Mouse (Mus musculus): ENCODE measurements around the gene Umodl1. TPM values are rescaled to one million over a fixed set of nuclear protein-coding genes. Genes with fewer than 3 reads are reported as not detected.
A peak's percentile ranks its signal among the peaks of the same experiment; 100 is the strongest.

Gene Umodl1
- total and polyA plus RNA-seq, 3 experiments, result 1.0 to 4.5 (median 1.6) TPM

- dilution Hi-C loops (cut with MboI; ENCODE audit: extremely low pct_ligation_motif_present, extremely low pct_unique_long_range_greater_than_20kb, low sequenced_read_pairs), result no loop called here
- H3K27me3 ChIP-seq (replicated peaks), result peaks cover 86% of the 10 kb centered on the region
- TF ChIP-seq MXI1 (IDR thresholded peaks at IDR 0.05; ENCODE audit: low read depth, low read length) (no peak), RCOR1 (conservative IDR thresholded peaks at IDR 0.05; ENCODE audit: low read depth, low read length) (no peak), HCFC1 (IDR thresholded peaks at IDR 0.05; ENCODE audit: low read depth, low read length) (no peak), SIN3A (IDR thresholded peaks at IDR 0.05; ENCODE audit: low read length) (no peak), NRF1 (IDR thresholded peaks at IDR 0.05; ENCODE audit: low read depth, low read length) (no peak), CHD2 (IDR thresholded peaks at IDR 0.05; ENCODE audit: low read length) (no peak), POLR2AphosphoS2 (IDR thresholded peaks at IDR 0.05; ENCODE audit: low read depth, low read length) (no peak), POLR2A (IDR thresholded peaks at IDR 0.05; ENCODE audit: low read depth, low read length) (no peak), ZMIZ1 (IDR thresholded peaks at IDR 0.05; ENCODE audit: low read depth, low read length) (no peak), USF2 (conservative IDR thresholded peaks at IDR 0.05; ENCODE audit: low read depth, low read length) (no peak), ETS1 (conservative IDR thresholded peaks at IDR 0.05; ENCODE audit: low read depth, low read length) (no peak), KAT2A (IDR thresholded peaks at IDR 0.05; ENCODE audit: insufficient replicate concordance, low read length) (no peak), MAFK (IDR thresholded peaks at IDR 0.05; ENCODE audit: insufficient replicate concordance, low read length) (no peak), GABPA (IDR thresholded peaks at IDR 0.05; ENCODE audit: insufficient replicate concordance, low read depth, low read length) (no peak), NELFE (IDR thresholded peaks at IDR 0.05; ENCODE audit: low read depth, low read length) (no peak), SMC3 (IDR thresholded peaks at IDR 0.05; ENCODE audit: low read depth, low read length) (no peak), RAD21 (IDR thresholded peaks at IDR 0.05; ENCODE audit: low read depth, low read length) (no peak), CTCF (conservative IDR thresholded peaks at IDR 0.05 in 1 of 2, IDR thresholded peaks at IDR 0.05 in 1 of 2; ENCODE audit: low read depth in 2 of 2, low read length in 2 of 2) (no peak)
Observed at GRCm38 (mm10) chr17:30983521-30983920, 29.1 kb downstream of the Umodl1 start.

GRCm38 (mm10) chr17:30990254-30990653 lies 35.8 kb downstream of the Umodl1 start:
- Histone ChIP-seq H3K4me3 (replicated peaks in 1 of 3; ENCODE audit: low read depth in 2 of 3, low read length in 2 of 3, poor library complexity in 1 of 3) (no peak overlapping the region), H3K9ac (ENCODE audit: insufficient read depth, low read depth) (no peak overlapping the region), H3K4me2 (ENCODE audit: insufficient read depth, low read depth, poor library complexity, severe bottlenecking) (no peak overlapping the region), H3K36me3 (replicated peaks in 1 of 2; ENCODE audit: control insufficient read depth in 1 of 2, insufficient read depth in 1 of 2, low read length in 1 of 2) (no peaks in the 10 kb centered on the region), H3K79me2 (replicated peaks; ENCODE audit: control insufficient read depth, extremely low read depth, insufficient read depth, poor library complexity, severe bottlenecking) (no peaks in the 10 kb centered on the region), H3K27ac (ENCODE audit: insufficient read depth, low read depth) (no peak overlapping the region), H3K27me3 (replicated peaks) (peaks cover 44% of the 10 kb centered on the region), H3K9me3 (replicated peaks; ENCODE audit: low read length) (peaks cover 2% of the 10 kb centered on the region), H3K4me1 (ENCODE audit: control insufficient read depth in 1 of 2, insufficient read depth in 2 of 2) (peaks cover 0 to 19% of the 10 kb centered on the region in 2 experiments; a peak in 2 of 4 replicates)
- in situ Hi-C loops (cut with MboI; ENCODE audit: low pct_ligation_motif_present, low pct_unique_long_range_greater_than_20kb, low sequenced_read_pairs), result no loop called here
- DNase-seq (ENCODE audit: extremely low read depth), result peak; percentile 34
- TF ChIP-seq NELFE (IDR thresholded peaks at IDR 0.05; ENCODE audit: low read depth, low read length) (no peak), SMC3 (IDR thresholded peaks at IDR 0.05; ENCODE audit: low read depth, low read length) (peak; percentile 34), MAX (IDR thresholded peaks at IDR 0.05; ENCODE audit: low read length) (no peak), RAD21 (IDR thresholded peaks at IDR 0.05; ENCODE audit: low read depth, low read length) (peak; percentile 20), JUN (IDR thresholded peaks at IDR 0.05; ENCODE audit: insufficient read depth, low read depth, low read length) (no peak), ZNF384 (IDR thresholded peaks at IDR 0.05; ENCODE audit: low read depth, low read length) (no peak), CTCF (conservative IDR thresholded peaks at IDR 0.05 in 1 of 2, IDR thresholded peaks at IDR 0.05 in 1 of 2; ENCODE audit: low read depth in 2 of 2, low read length in 2 of 2) (peak; percentile 42 to 64; a peak in 3 of 4 replicates), RCOR1 (conservative IDR thresholded peaks at IDR 0.05; ENCODE audit: low read depth, low read length) (no peak), ZMIZ1 (IDR thresholded peaks at IDR 0.05; ENCODE audit: low read depth, low read length) (no peak)
- dilution Hi-C loops (cut with MboI; ENCODE audit: extremely low pct_ligation_motif_present, extremely low pct_unique_long_range_greater_than_20kb, low sequenced_read_pairs), result no loop called here

More at GRCm38 (mm10) chr17:30983521-30983920, 29.1 kb downstream of the Umodl1 start:
- H3K4me3 ChIP-seq (replicated peaks in 1 of 3; ENCODE audit: low read depth in 2 of 3, low read length in 2 of 3, poor library complexity in 1 of 3), result no peak overlapping the region
- in situ Hi-C loops (cut with MboI; ENCODE audit: low pct_ligation_motif_present, low pct_unique_long_range_greater_than_20kb, low sequenced_read_pairs), result no loop called here
- no peaks in the 10 kb centered on the region for H3K79me2 ChIP-seq (replicated peaks; ENCODE audit: control insufficient read depth, extremely low read depth, insufficient read depth, poor library complexity, severe bottlenecking)
- no peak overlapping the region for H3K9ac ChIP-seq (ENCODE audit: insufficient read depth, low read depth)
- peaks cover 3% of the 10 kb centered on the region for H3K9me3 ChIP-seq (replicated peaks; ENCODE audit: low read length)
- H3K4me2 ChIP-seq (ENCODE audit: insufficient read depth, low read depth, poor library complexity, severe bottlenecking), result no peak overlapping the region
- no peaks in the 10 kb centered on the region for H3K4me1 ChIP-seq (ENCODE audit: control insufficient read depth in 1 of 2, insufficient read depth in 2 of 2)
- no peak overlapping the region for H3K27ac ChIP-seq (ENCODE audit: insufficient read depth, low read depth)
- DNase-seq (ENCODE audit: extremely low read depth), result no peak
- no peaks in the 10 kb centered on the region for H3K36me3 ChIP-seq (replicated peaks in 1 of 2; ENCODE audit: control insufficient read depth in 1 of 2, insufficient read depth in 1 of 2, low read length in 1 of 2)

Measured in CH12.LX (cell line).